Mouse (Mus musculus): ENCODE measurements around the gene Defb23.

The Defb23 gene

GRCm38 (mm10) chr2:152464570-152465150 is at the start of gene Defb23:
TSS of gene Defb23 (minus strand) at chr2:152464620.
- no peak for DNase-seq

- no peak for DNase-seq
These were observed 47.2 kb upstream of the Defb23 start, which contains the start of gene Defb26 for GRCm38 (mm10) chr2:152511592-152511991. TSS of gene Defb26 (minus strand) at chr2:152511692.

GRCm38 (mm10) chr2:152503950-152504349 is 39.5 kb upstream of the Defb23 start:
- DNase-seq, result no peak

GRCm38 (mm10) chr2:152500863-152501229 is 36.4 kb upstream of the Defb23 start:
- DNase-seq, result no peak

GRCm38 (mm10) chr2:152500204-152500862 is 35.9 kb upstream of the Defb23 start:
- DNase-seq, result no peak

- no peak for DNase-seq
These were observed 33.6 kb upstream of the Defb23 start for GRCm38 (mm10) chr2:152498020-152498419.

- DNase-seq, result no peak
These were observed 28.7 kb upstream of the Defb23 start for GRCm38 (mm10) chr2:152493151-152493550.

- DNase-seq, result no peak
These were observed 25.6 kb upstream of the Defb23 start, which contains the start of gene Defb22 for GRCm38 (mm10) chr2:152490038-152490437. TSS of gene Defb22 (minus strand) at chr2:152490138.

GRCm38 (mm10) chr2:152487024-152487423 is 22.6 kb upstream of the Defb23 start:
- DNase-seq, result no peak

- no peak for DNase-seq
These were observed 17.3 kb upstream of the Defb23 start for GRCm38 (mm10) chr2:152481726-152482125.

- DNase-seq, result no peak
These were observed 16.5 kb upstream of the Defb23 start for GRCm38 (mm10) chr2:152480881-152481280.

- DNase-seq, result no peak
These were observed 12.3 kb upstream of the Defb23 start, which contains the start of gene Defb20 for GRCm38 (mm10) chr2:152476763-152477162. TSS of gene Defb20 (plus strand) at chr2:152477063.

- no peak for DNase-seq
These were observed 8.0 kb upstream of the Defb23 start for GRCm38 (mm10) chr2:152472434-152472833.

GRCm38 (mm10) chr2:152470973-152471372 is 6.6 kb upstream of the Defb23 start:
- DNase-seq, result no peak

- DNase-seq, result no peak
These were observed 5.2 kb downstream of the Defb23 start for GRCm38 (mm10) chr2:152459241-152459640.

- DNase-seq, result no peak
These were observed 12.2 kb downstream of the Defb23 start for GRCm38 (mm10) chr2:152452101-152452781.

GRCm38 (mm10) chr2:152450241-152450640 is 14.2 kb downstream of the Defb23 start:
- peak; percentile 17 to 33 for DNase-seq

- DNase-seq, result no peak
These were observed 17.0 kb downstream of the Defb23 start for GRCm38 (mm10) chr2:152447461-152447860.

- no peak for DNase-seq
These were observed 17.8 kb downstream of the Defb23 start for GRCm38 (mm10) chr2:152446642-152447041.

- no peak for DNase-seq
These were observed 21.1 kb downstream of the Defb23 start for GRCm38 (mm10) chr2:152443281-152443680.

GRCm38 (mm10) chr2:152442322-152442721 is 22.1 kb downstream of the Defb23 start:
- no peak for DNase-seq

- DNase-seq, result no peak
These were observed 24.6 kb downstream of the Defb23 start for GRCm38 (mm10) chr2:152439833-152440232.

- no peak for DNase-seq
These were observed 25.5 kb downstream of the Defb23 start for GRCm38 (mm10) chr2:152438963-152439362.
